Mouse (Mus musculus) urinary bladder, adult 2 months (tissue): ENCODE data around the gene Emid1. TPM values are rescaled to one million over a fixed set of nuclear protein-coding genes. Genes with fewer than 3 reads are reported as not detected.

ENCODE experiments used
- DNase-seq: peaks from one replicate; pipeline ENCODE4 v3.0.0; 2022; ENCODE audit warnings: low spot score
- polyA plus RNA-seq: library from polyadenylated mRNA; depleted of rRNA; stranded (reverse); fragments of >200 nt; gene quantifications from 2 replicates; pipeline ENCODE4 v1.2.3, GENCODE M21; 2012; rRNA removed

Gene Emid1
- 68.2 and 97.0 TPM in 2 replicates for polyA plus RNA-seq

GRCm38 (mm10) chr11:5151680-5152337 lies at the start of gene Emid1:
TSS of gene Emid1 (minus strand) at chr11:5152257.
- no peak for DNase-seq

- DNase-seq = no peak
These were observed 47.8 kb upstream of the Emid1 start for GRCm38 (mm10) chr11:5199879-5200278.

GRCm38 (mm10) chr11:5197068-5197467 lies 45.0 kb upstream of the Emid1 start:
- DNase-seq = no peak

- no peak for DNase-seq
These were observed 44.5 kb upstream of the Emid1 start for GRCm38 (mm10) chr11:5196583-5196982.

- DNase-seq = no peak
These were observed 41.5 kb upstream of the Emid1 start for GRCm38 (mm10) chr11:5193576-5193881.

GRCm38 (mm10) chr11:5192840-5193575 lies 41.0 kb upstream of the Emid1 start:
- no peak for DNase-seq

- no peak for DNase-seq
These were observed 40.0 kb upstream of the Emid1 start for GRCm38 (mm10) chr11:5192084-5192516.

- DNase-seq = no peak
These were observed 37.3 kb upstream of the Emid1 start for GRCm38 (mm10) chr11:5189239-5189933.

GRCm38 (mm10) chr11:5188170-5188569 lies 36.1 kb upstream of the Emid1 start:
- DNase-seq = no peak

GRCm38 (mm10) chr11:5184832-5185231 lies 32.8 kb upstream of the Emid1 start:
- no peak for DNase-seq

GRCm38 (mm10) chr11:5184250-5184649 lies 32.2 kb upstream of the Emid1 start:
- DNase-seq = no peak

- DNase-seq = no peak
These were observed 30.8 kb upstream of the Emid1 start for GRCm38 (mm10) chr11:5182870-5183269.

- DNase-seq = peak; percentile 87
These were observed 29.9 kb upstream of the Emid1 start for GRCm38 (mm10) chr11:5181850-5182404.

GRCm38 (mm10) chr11:5179391-5179790 lies 27.3 kb upstream of the Emid1 start:
- DNase-seq = no peak

- DNase-seq = no peak
These were observed 25.1 kb upstream of the Emid1 start for GRCm38 (mm10) chr11:5177171-5177570.

- DNase-seq = no peak
These were observed 24.6 kb upstream of the Emid1 start for GRCm38 (mm10) chr11:5176685-5177084.

- no peak for DNase-seq
These were observed 23.8 kb upstream of the Emid1 start for GRCm38 (mm10) chr11:5175866-5176265.

GRCm38 (mm10) chr11:5175141-5175540 lies 23.1 kb upstream of the Emid1 start:
- DNase-seq = no peak

- no peak for DNase-seq
These were observed 20.8 kb upstream of the Emid1 start for GRCm38 (mm10) chr11:5172861-5173260.

GRCm38 (mm10) chr11:5167311-5167710 lies 15.3 kb upstream of the Emid1 start:
- DNase-seq = no peak

GRCm38 (mm10) chr11:5165471-5165916 lies 13.4 kb upstream of the Emid1 start:
- DNase-seq = no peak

GRCm38 (mm10) chr11:5164310-5164709 lies 12.3 kb upstream of the Emid1 start:
- DNase-seq = no peak
